Mouse (Mus musculus): ENCODE measurements around the gene Hmgb2.
"Not testable (repeated sequence)": the region's sequence is repeated elsewhere in the genome, so short reads cannot be mapped to it uniquely, and the experiment has no call there.

Hmgb2 gene

GRCm38 (mm10) chr8:57512141-57513056 is 692 bp downstream of the Hmgb2 start:
- DNase-seq, result peak; percentile 37

GRCm38 (mm10) chr8:57513178-57513661 is 1.5 kb downstream of the Hmgb2 start:
- DNase-seq, result not testable (repeated sequence)

GRCm38 (mm10) chr8:57516685-57517084 is 5.0 kb downstream of the Hmgb2 start:
- DNase-seq, result not testable (repeated sequence)

DNA sequence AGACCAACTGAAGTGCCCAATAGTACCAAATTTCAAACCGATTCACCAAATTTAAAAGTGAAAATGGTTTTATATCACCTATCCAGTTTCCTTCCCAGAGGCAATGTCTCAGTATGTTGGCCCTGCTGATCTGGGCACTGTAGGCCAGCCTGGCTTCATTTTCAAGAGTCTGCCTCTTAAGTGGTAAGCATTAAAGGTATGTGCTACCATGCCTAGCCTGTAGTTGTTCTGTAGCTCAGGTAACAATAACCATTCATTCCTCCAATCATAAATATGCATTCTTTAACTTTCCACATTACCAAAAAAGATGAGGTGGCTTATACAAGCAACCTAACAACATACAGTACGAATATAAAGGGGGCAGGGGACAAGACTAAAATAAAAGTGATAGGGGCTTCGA is 6.0 kb downstream of the Hmgb2 start:
- DNase-seq, result no peak

DNA sequence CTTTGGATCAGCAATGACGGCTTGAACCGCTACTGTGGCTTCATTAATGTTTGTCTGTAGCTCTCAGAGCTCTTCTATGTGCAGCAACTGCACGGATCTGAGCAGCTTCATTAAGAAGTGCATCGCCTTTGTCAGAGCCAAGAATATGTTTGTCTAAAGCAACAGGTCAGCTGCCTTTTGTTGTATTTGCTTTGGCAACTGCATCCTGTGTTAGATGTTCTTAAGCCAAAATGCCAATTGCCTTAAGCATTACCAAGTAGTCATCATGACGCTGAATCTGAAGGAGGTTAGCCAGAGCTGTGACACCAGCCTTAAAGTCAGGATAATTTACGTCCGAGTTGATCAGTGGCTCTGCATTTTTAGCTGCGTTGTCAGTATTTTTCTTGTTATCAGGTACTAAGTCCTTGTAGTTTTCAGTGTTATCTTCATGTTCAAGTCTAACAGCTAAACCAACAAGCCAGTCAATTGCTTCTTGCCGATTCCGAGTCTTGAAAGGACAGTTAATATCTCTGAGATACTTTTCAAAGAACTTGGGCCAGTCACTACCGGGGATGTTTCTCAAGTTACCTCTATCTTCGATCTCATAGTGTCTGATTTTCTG is 8.6 kb downstream of the Hmgb2 start:
- no peak for DNase-seq

DNA sequence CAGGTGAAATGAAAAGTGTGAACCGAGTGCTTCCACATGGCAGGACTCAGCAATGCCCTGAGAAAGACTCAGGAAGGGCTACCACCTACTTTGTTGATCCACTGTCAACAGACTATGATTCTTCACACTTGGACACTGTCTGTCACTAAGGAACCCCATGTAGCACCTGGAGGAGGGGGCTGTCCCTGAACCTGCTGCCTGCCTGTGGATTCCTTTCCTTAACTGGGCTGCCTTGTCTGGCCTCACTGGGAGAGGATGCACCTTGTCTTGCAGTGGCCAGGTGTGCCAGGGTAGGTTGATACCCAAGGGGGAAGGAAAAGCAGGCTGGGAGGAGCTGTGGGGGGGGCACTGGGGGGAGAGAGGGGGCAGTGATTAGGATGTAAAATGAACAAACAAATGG is 16.3 kb downstream of the Hmgb2 start:
- DNase-seq, result no peak

DNA sequence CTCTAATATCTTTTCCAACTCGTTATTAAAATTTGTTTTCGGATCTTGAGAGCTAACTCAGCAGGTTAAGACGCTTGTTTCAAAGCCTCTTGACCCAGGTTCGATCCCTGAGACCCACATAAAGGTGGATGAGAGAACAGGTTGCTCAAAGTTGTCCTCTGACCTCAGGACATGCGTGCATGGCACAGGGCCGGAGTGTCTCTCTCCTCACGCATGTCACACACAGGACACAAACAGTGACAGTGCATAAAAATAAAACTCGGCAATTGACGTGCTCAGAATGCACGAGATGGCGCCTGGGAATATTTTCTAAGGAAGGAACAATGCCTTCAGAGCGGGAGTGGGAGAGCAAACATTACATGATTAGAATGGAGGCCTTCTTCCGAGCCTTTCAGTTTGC is 18.5 kb downstream of the Hmgb2 start:
- peak; percentile 7 for DNase-seq

DNA sequence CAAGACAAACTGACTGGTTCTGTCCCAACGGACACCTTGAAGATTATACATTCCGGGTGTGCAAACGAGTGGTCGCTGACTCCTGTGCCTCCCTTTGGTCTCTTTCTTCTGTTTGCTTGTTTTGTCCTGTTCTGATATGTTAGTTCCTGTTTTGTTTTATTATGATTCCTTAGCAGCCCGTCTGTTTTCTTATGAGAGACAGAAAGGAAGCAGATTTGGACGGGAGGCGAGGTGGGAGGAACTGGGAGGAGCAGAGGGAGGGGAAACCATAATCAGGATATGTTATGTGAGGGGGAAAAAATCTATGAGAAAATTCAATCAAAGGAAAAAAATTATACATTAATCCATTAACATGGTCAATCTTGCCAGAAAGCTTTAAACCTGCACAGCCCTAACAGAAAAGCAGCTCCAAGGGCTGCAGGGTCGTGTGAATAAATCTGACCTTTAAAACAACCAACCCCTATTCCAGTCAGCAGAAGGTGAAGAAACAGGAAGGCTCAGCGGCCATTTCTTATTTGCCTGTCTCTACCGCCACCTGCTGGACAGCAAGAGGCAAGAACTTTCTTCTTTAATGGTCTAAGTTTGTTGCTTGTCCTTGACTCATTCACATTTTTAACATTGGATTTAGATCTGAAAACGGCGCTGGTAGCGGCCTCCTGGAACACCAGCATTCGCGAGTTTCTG is 19.1 kb downstream of the Hmgb2 start:
- peak; percentile 87 for DNase-seq

DNA sequence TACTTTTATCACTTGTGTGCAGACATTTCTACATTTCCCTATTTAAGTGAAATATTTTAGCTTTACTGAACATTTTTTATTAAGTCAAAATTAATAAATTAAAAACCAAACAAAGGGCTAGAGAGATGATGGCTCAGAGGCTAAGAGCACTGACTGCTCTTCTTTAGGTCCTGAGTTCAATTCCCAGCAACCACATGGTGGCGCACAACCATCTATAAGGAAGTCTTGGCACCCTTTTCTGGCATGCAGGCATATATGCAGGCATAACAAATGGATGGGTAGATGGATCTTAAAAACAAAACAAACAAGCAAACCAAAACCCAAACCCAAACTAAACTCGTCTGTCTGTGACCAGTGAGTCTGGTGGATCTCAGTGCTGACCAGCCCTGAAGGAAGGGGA is 20.5 kb downstream of the Hmgb2 start:
- DNase-seq, result no peak

GRCm38 (mm10) chr8:57533106-57533505 is 21.4 kb downstream of the Hmgb2 start:
- DNase-seq, result no peak

DNA sequence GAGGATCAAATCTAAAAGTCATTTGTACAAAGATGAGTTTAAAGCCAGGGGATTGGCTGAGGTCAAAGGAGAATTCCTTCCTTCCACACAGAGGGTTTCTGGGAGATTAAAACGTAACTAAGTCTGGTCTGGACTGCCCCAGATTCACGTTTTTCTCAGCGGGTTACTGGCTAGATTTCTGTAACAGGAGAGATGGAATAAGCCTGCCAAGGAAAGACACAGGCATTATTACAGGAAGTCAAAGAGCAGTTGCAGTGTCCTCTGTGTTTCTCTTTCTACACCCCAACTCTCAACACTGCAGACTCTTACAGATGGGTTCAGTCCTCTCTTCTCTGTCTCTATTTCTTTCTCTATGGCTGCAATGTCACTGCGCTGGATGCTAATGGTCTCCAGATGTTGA is 22.8 kb downstream of the Hmgb2 start:
- no peak for DNase-seq

GRCm38 (mm10) chr8:57536167-57536566 is 24.5 kb downstream of the Hmgb2 start:
- no peak for DNase-seq

GRCm38 (mm10) chr8:57538601-57539000 is 26.9 kb downstream of the Hmgb2 start:
- no peak for DNase-seq

DNA sequence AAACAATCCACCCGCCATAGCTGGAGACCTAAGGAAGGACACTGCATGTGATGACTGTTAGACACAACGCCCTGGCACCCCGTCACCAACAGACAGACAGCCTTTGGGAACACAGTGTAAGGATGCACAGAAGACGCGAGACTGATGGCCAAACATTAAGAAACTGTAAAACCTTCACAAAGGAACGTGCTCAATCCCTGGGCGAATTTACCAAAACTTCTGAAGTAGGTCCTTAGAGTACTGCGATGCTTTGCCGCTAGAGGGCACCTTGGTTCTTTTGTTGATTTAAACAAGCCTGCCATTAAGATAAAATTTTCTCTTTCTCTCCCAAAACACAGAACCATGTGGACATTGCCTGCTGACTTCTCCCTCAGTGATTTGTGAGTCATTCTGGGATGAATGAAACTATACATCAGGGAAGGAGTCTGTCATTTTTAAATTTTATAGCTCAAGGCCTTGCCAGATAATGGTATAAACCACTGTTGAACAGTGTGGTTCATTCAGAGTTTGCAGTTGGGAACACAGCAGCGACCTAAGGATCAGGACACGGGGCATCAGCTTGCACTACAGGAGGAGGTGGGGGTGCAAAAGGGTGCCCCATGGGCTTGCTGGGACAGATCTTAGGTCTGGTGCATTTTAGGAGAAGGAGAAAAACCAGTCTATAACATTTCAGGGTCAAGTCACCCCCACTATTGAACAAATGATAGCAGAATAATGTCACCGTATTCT is 28.6 kb downstream of the Hmgb2 start:
- peak; percentile 67 for DNase-seq

- DNase-seq, result no peak
Measured at GRCm38 (mm10) chr8:57540951-57541350, 29.2 kb downstream of the Hmgb2 start.

GRCm38 (mm10) chr8:57541405-57541804 is 29.7 kb downstream of the Hmgb2 start:
- DNase-seq, result no peak

GRCm38 (mm10) chr8:57546401-57546800 is 34.7 kb downstream of the Hmgb2 start:
- DNase-seq, result no peak

GRCm38 (mm10) chr8:57546834-57547233 is 35.1 kb downstream of the Hmgb2 start:
- DNase-seq, result no peak

DNA sequence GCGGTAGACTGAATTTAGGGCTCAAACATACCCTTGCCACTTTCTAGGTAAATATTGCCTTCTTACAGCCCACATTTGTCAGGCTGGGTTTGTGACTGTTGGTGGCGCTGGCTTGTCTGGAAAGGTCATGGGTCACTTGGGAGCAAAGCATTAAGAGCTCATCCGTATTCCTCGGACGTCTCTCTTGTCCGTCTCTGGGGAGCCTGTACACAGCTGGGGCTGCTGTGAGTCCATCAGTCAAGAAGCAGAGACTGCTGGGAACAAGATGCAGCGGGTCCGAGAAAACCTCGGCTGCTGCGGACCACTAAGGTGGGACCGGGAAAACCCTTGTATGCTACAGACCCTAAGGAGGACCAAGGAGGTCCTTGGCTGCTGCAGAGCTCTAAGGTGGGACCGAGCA is 35.9 kb downstream of the Hmgb2 start:
- DNase-seq, result no peak

GRCm38 (mm10) chr8:57552102-57553032 is 40.7 kb downstream of the Hmgb2 start:
- DNase-seq, result no peak

DNA sequence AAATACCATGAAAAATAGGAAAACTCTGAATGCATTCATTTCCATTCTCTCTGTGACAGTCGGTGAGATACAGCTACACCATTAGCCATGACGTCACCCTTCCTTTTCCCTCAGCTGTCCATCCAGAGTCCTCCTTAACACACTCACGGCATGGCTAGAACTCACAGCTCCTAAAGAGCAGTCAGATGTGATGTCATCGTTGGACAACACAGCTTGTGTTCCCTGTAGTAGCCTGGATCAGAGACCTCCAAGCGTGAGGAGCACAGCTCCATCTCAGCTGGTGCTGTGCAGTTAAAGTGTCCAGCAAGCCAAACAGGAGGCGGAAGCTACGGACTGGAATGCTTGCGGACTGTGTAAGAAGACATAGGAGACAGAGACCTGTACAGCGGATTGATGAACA is 49.2 kb downstream of the Hmgb2 start:
- DNase-seq, result no peak

- no peak for DNase-seq
Measured at GRCm38 (mm10) chr8:57562741-57563140, 51.0 kb downstream of the Hmgb2 start.

All from kidney, adult 18-20 months (tissue).